Mouse (Mus musculus): ENCODE results near the gene Macc1. TPM values are rescaled to one million over a fixed set of nuclear protein-coding genes. Genes with fewer than 3 reads are reported as not detected.

The Macc1 gene
- polyA plus RNA-seq, 2 experiments, result 1.3 to 2.1 TPM

- Histone ChIP-seq H3K9me3 (ENCODE audit: control insufficient read depth, low read length) (no peaks in the 10 kb centered on the region), H3K27ac (replicated peaks; ENCODE audit: low read depth, low read length) (no peak overlapping the region), H3K4me2 (replicated peaks; ENCODE audit: low read depth, low read length, severe bottlenecking) (no peak overlapping the region), H3K36me3 (ENCODE audit: control insufficient read depth, insufficient read depth, low read length) (no peaks in the 10 kb centered on the region), H3K4me1 (ENCODE audit: control insufficient read depth, insufficient read depth, low read length) (no peaks in the 10 kb centered on the region), H3K9ac (ENCODE audit: low read depth, low read length, severe bottlenecking) (no peak overlapping the region), H3K4me3 (replicated peaks; ENCODE audit: low read length) (no peak overlapping the region), H3K27me3 (ENCODE audit: control insufficient read depth, insufficient read depth, low read length) (no peaks in the 10 kb centered on the region)
- TF ChIP-seq POLR2A (IDR thresholded peaks at IDR 0.05; ENCODE audit: borderline replicate concordance, extremely low read depth, insufficient read depth, insufficient read length), result no peak
- ATAC-seq (ENCODE audit: low FRiP score, low read depth) (no peak), DNase-seq (ENCODE audit: low spot score) (no peak)
Measured at GRCm38 (mm10) chr12:119470260-119470659, 156.2 kb downstream of the Macc1 start.

GRCm38 (mm10) chr12:119483296-119483695 is 169.2 kb downstream of the Macc1 start:
- no peak overlapping the region for H3K4me3 ChIP-seq (replicated peaks; ENCODE audit: low read length)
- H3K9me3 ChIP-seq (ENCODE audit: control insufficient read depth, low read length), result no peaks in the 10 kb centered on the region
- DNase-seq (ENCODE audit: low spot score), result no peak
- H3K27ac ChIP-seq (replicated peaks; ENCODE audit: low read depth, low read length), result no peak overlapping the region
- WGBS, result 87% methylated on average over 2 of the region's 2 CpGs
- no peaks in the 10 kb centered on the region for H3K4me1 ChIP-seq (ENCODE audit: control insufficient read depth, insufficient read depth, low read length)
- ATAC-seq (ENCODE audit: low FRiP score, low read depth), result no peak
- H3K4me2 ChIP-seq (replicated peaks; ENCODE audit: low read depth, low read length, severe bottlenecking), result no peak overlapping the region
- no peak overlapping the region for H3K9ac ChIP-seq (ENCODE audit: low read depth, low read length, severe bottlenecking)
- TF ChIP-seq POLR2A (IDR thresholded peaks at IDR 0.05; ENCODE audit: borderline replicate concordance, extremely low read depth, insufficient read depth, insufficient read length), result no peak
- H3K36me3 ChIP-seq (ENCODE audit: control insufficient read depth, insufficient read depth, low read length), result no peaks in the 10 kb centered on the region
- no peaks in the 10 kb centered on the region for H3K27me3 ChIP-seq (ENCODE audit: control insufficient read depth, insufficient read depth, low read length)

- Histone ChIP-seq H3K27ac (replicated peaks; ENCODE audit: low read depth, low read length) (no peak overlapping the region), H3K9me3 (ENCODE audit: control insufficient read depth, low read length) (no peaks in the 10 kb centered on the region), H3K9ac (ENCODE audit: low read depth, low read length, severe bottlenecking) (no peak overlapping the region), H3K36me3 (ENCODE audit: control insufficient read depth, insufficient read depth, low read length) (no peaks in the 10 kb centered on the region), H3K27me3 (ENCODE audit: control insufficient read depth, insufficient read depth, low read length) (no peaks in the 10 kb centered on the region), H3K4me2 (replicated peaks; ENCODE audit: low read depth, low read length, severe bottlenecking) (no peak overlapping the region), H3K4me3 (replicated peaks; ENCODE audit: low read length) (no peak overlapping the region), H3K4me1 (ENCODE audit: control insufficient read depth, insufficient read depth, low read length) (no peaks in the 10 kb centered on the region)
- WGBS, result 85% methylated on average over 5 of the region's 5 CpGs
- ATAC-seq (ENCODE audit: low FRiP score, low read depth), result no peak
- no peak for DNase-seq (ENCODE audit: low spot score)
- TF ChIP-seq POLR2A (IDR thresholded peaks at IDR 0.05; ENCODE audit: borderline replicate concordance, extremely low read depth, insufficient read depth, insufficient read length), result no peak
Measured at GRCm38 (mm10) chr12:119483922-119484631, 170.0 kb downstream of the Macc1 start.

GRCm38 (mm10) chr12:119511145-119511544 is 197.1 kb downstream of the Macc1 start:
- Histone ChIP-seq H3K9me3 (ENCODE audit: control insufficient read depth, low read length) (no peaks in the 10 kb centered on the region), H3K27ac (replicated peaks; ENCODE audit: low read depth, low read length) (no peak overlapping the region), H3K4me3 (replicated peaks; ENCODE audit: low read length) (no peak overlapping the region), H3K4me1 (ENCODE audit: control insufficient read depth, insufficient read depth, low read length) (no peaks in the 10 kb centered on the region), H3K4me2 (replicated peaks; ENCODE audit: low read depth, low read length, severe bottlenecking) (no peak overlapping the region), H3K36me3 (ENCODE audit: control insufficient read depth, insufficient read depth, low read length) (no peaks in the 10 kb centered on the region), H3K9ac (ENCODE audit: low read depth, low read length, severe bottlenecking) (no peak overlapping the region), H3K27me3 (ENCODE audit: control insufficient read depth, insufficient read depth, low read length) (no peaks in the 10 kb centered on the region)
- TF ChIP-seq POLR2A (IDR thresholded peaks at IDR 0.05; ENCODE audit: borderline replicate concordance, extremely low read depth, insufficient read depth, insufficient read length), result no peak
- no peak for DNase-seq (ENCODE audit: low spot score)
- no peak for ATAC-seq (ENCODE audit: low FRiP score, low read depth)

Other genes starting within 250 kb of the Macc1 start
- 2.5 and 3.0 TPM in 2 replicates for gene Itgb8, start 75.5 kb upstream of the Macc1 start, polyA plus RNA-seq (2012; rRNA removed)
- gene Itgb8, start 75.5 kb upstream of the Macc1 start, polyA plus RNA-seq (2014; fragmentation: Nextera tagmentation; extraction: Ambion mirVana), result 4.2 and 5.6 TPM in 2 replicates